Mouse (Mus musculus): ENCODE results near the gene Myb. TPM values are rescaled to one million over a fixed set of nuclear protein-coding genes. Genes with fewer than 3 reads are reported as not detected.

The Myb gene
- polyA plus RNA-seq, 1 experiment from 2014 or later: 2.0 TPM

DNA sequence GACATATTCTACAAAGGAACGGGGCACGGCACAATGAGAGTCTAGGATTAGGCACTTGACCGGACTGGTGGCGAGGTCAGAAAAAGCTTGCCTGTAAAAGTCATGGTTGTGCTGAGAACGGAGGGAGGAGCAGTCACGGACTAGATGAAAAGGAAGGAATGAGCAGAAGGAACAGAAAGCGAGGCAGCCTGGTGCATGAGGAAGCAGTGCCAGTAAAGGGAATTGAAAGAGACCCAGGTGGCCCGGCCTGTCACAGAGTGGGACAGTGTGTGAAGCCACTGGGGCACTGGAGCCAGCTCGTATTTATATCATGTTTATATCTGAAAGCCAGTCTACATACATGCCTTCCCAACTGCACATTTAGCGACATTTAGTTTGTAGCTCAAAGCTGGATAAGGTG lies 31.7 kb upstream of the Myb start:
- DNase-seq (ENCODE audit: low spot score): no peak
- Histone ChIP-seq H3K4me2 (replicated peaks; ENCODE audit: low read depth) (no peak overlapping the region), H3K9ac (ENCODE audit: low read length) (no peak overlapping the region), H3K36me3 (ENCODE audit: control insufficient read depth, insufficient read depth, low read length) (no peaks in the 10 kb centered on the region), H3K4me3 (ENCODE audit: low read depth, low read length) (no peak overlapping the region), H3K4me1 (replicated peaks; ENCODE audit: control insufficient read depth, insufficient read depth) (no peaks in the 10 kb centered on the region), H3K27ac (replicated peaks) (no peak overlapping the region), H3K9me3 (ENCODE audit: control insufficient read depth, low read length) (no peaks in the 10 kb centered on the region), H3K27me3 (ENCODE audit: control insufficient read depth, insufficient read depth, low read length) (no peaks in the 10 kb centered on the region)
- WGBS: 54% methylated on average over 10 of the region's 10 CpGs
- ATAC-seq (ENCODE audit: low FRiP score, low TSS enrichment): no peak
- TF ChIP-seq EP300 (optimal IDR thresholded peaks at IDR 0.05) (no peak), CTCF (IDR thresholded peaks at IDR 0.05; ENCODE audit: low read depth) (no peak)

DNA sequence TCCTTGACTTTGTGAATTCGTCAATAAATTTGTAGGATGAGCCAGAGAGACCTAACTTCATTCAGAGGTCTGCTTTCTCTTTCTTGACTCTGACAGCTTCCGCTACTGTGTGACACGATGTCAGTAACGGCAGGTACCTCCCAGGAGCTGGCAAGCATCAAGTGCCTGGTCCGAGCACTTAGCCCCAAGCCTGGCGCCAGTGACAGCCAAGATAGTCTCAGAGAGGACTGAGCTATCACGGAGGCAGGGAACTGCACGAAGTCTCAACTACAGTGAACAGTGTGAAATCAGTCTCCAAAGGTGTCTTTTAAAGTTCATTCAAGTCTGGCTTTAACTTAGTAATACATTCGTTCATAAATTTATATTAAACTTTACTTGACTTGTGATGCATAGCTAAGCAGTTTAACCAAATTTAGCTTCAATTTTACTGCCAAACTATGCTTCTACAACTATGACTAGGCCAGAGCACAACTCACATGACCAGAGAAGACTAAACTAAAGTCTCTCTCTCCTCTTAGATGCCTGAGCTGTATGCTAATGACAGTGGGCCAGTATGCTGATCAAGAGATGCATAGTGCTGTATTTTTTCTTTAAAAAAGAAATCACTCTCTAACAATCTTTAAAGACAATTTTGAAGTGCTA lies 29.1 kb upstream of the Myb start:
- no peak overlapping the region for H3K27ac ChIP-seq (replicated peaks)
- H3K9ac ChIP-seq (ENCODE audit: low read length): no peak overlapping the region
- H3K4me3 ChIP-seq (ENCODE audit: low read depth, low read length): no peak overlapping the region
- no peak overlapping the region for H3K4me2 ChIP-seq (replicated peaks; ENCODE audit: low read depth)
- H3K36me3 ChIP-seq (ENCODE audit: control insufficient read depth, insufficient read depth, low read length): no peaks in the 10 kb centered on the region
- no peak for ATAC-seq (ENCODE audit: low FRiP score, low TSS enrichment)
- H3K27me3 ChIP-seq (ENCODE audit: control insufficient read depth, insufficient read depth, low read length): no peaks in the 10 kb centered on the region
- no peaks in the 10 kb centered on the region for H3K4me1 ChIP-seq (replicated peaks; ENCODE audit: control insufficient read depth, insufficient read depth)
- no peaks in the 10 kb centered on the region for H3K9me3 ChIP-seq (ENCODE audit: control insufficient read depth, low read length)
- no peak for DNase-seq (ENCODE audit: low spot score)
- no peak for TF ChIP-seq EP300 (optimal IDR thresholded peaks at IDR 0.05)
- no peak for TF ChIP-seq CTCF (IDR thresholded peaks at IDR 0.05; ENCODE audit: low read depth)
- WGBS: 79% methylated on average over 9 of the region's 9 CpGs

DNA sequence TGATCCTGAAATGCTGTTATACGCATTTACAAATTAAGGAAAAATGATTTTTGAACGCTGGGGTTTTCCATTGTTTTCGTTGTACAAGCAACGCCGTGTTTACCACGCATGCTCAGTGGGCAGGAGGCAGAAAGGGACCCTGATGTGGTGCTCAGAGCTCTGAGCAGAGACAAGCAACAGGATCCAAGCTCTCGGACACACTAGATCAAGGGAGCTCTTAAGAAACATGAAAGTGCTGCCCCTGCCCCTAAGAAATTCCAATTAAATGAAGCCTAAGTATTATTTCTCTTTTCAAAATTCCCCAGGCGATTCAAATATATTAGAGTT lies 28.5 kb upstream of the Myb start:
- no peaks in the 10 kb centered on the region for H3K27me3 ChIP-seq (ENCODE audit: control insufficient read depth, insufficient read depth, low read length)
- 23% methylated on average over 8 of the region's 8 CpGs for WGBS
- no peak for ATAC-seq (ENCODE audit: low FRiP score, low TSS enrichment)
- H3K36me3 ChIP-seq (ENCODE audit: control insufficient read depth, insufficient read depth, low read length): no peaks in the 10 kb centered on the region
- H3K4me1 ChIP-seq (replicated peaks; ENCODE audit: control insufficient read depth, insufficient read depth): no peaks in the 10 kb centered on the region
- no peak for DNase-seq (ENCODE audit: low spot score)
- peak overlapping the region; percentile 34; the same call in 1 of the 2 replicates for H3K4me3 ChIP-seq (ENCODE audit: low read depth, low read length)
- no peak overlapping the region for H3K27ac ChIP-seq (replicated peaks)
- no peak overlapping the region for H3K9ac ChIP-seq (ENCODE audit: low read length)
- TF ChIP-seq EP300 (optimal IDR thresholded peaks at IDR 0.05) (no peak), CTCF (IDR thresholded peaks at IDR 0.05; ENCODE audit: low read depth) (no peak)
- peak overlapping the region; percentile 53; the same call in 1 of the 2 replicates for H3K4me2 ChIP-seq (replicated peaks; ENCODE audit: low read depth)
- no peaks in the 10 kb centered on the region for H3K9me3 ChIP-seq (ENCODE audit: control insufficient read depth, low read length)

DNA sequence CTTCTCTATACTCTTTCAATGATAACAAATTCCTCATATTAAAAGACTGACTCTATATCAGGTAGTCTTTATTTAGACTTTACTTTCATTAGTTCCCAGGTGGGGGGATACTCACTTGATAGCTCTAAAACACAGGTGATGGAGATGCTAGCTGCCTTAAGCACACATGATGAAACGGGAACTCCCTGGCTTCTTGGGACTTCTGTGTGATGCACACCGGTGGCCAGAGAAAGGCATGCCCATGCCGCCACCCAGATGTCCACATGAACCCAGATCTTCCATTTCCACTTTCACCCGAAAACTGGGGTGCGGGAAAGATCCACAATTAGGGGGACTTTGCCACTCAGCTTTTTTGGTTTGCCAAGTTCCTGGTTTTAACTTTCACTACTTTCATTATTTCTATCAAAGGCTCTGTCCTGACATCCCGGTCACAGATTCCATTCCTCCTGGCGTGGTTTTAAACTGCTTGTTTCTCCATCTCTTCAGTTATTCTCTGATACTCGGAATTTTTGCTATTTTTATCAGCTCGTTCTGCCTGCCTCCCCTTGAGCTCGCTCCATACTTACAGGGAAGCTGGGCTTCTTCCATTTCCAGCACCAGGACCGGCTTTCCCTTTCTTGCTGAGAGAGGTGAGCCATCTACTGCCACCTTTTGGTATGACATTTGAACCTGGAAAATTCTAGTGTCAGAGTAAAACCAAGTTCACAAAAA lies 27.9 kb upstream of the Myb start:
- 26% methylated on average over 11 of the region's 11 CpGs for WGBS
- H3K27ac ChIP-seq (replicated peaks): no peak overlapping the region
- no peaks in the 10 kb centered on the region for H3K4me1 ChIP-seq (replicated peaks; ENCODE audit: control insufficient read depth, insufficient read depth)
- peak overlapping the region; percentile 53 for H3K4me2 ChIP-seq (replicated peaks; ENCODE audit: low read depth)
- peak; percentile 59 for DNase-seq (ENCODE audit: low spot score)
- ATAC-seq (ENCODE audit: low FRiP score, low TSS enrichment): 0 out of 2 replicates have a peak, but pooled peaks have one; percentile 60
- peak overlapping the region; percentile 34 for H3K4me3 ChIP-seq (ENCODE audit: low read depth, low read length)
- no peaks in the 10 kb centered on the region for H3K9me3 ChIP-seq (ENCODE audit: control insufficient read depth, low read length)
- peak overlapping the region; percentile 31; the same call in 1 of the 2 replicates for H3K9ac ChIP-seq (ENCODE audit: low read length)
- peak; percentile 90 for TF ChIP-seq CTCF (IDR thresholded peaks at IDR 0.05; ENCODE audit: low read depth)
- no peak for TF ChIP-seq EP300 (optimal IDR thresholded peaks at IDR 0.05)
- no peaks in the 10 kb centered on the region for H3K27me3 ChIP-seq (ENCODE audit: control insufficient read depth, insufficient read depth, low read length)
- no peaks in the 10 kb centered on the region for H3K36me3 ChIP-seq (ENCODE audit: control insufficient read depth, insufficient read depth, low read length)

DNA sequence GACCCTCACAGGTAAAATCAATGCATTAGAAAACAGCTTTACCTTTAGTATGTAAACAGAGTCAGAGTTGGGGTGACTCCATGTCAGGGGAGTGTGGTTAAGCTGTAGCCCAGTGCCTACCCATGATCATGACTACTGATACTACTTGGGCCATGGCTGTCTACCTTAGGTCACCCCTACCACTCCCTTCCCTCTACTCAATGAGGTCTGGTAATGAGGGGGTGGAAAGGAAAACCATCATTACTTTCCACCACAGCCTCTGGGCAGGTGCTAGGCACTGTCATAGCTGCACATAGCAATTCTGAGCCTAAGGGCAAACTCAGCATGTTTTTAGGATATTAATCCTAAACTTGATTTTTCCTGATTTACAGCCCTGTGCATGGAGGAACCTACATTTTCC lies 27.1 kb upstream of the Myb start:
- no peaks in the 10 kb centered on the region for H3K4me1 ChIP-seq (replicated peaks; ENCODE audit: control insufficient read depth, insufficient read depth)
- no peak overlapping the region for H3K27ac ChIP-seq (replicated peaks)
- DNase-seq (ENCODE audit: low spot score) (no peak), ATAC-seq (ENCODE audit: low FRiP score, low TSS enrichment) (no peak)
- no peaks in the 10 kb centered on the region for H3K9me3 ChIP-seq (ENCODE audit: control insufficient read depth, low read length)
- no peak overlapping the region for H3K4me2 ChIP-seq (replicated peaks; ENCODE audit: low read depth)
- no peaks in the 10 kb centered on the region for H3K27me3 ChIP-seq (ENCODE audit: control insufficient read depth, insufficient read depth, low read length)
- TF ChIP-seq EP300 (optimal IDR thresholded peaks at IDR 0.05) (no peak), CTCF (IDR thresholded peaks at IDR 0.05; ENCODE audit: low read depth) (no peak)
- no peak overlapping the region for H3K9ac ChIP-seq (ENCODE audit: low read length)
- no peak overlapping the region for H3K4me3 ChIP-seq (ENCODE audit: low read depth, low read length)
- no peaks in the 10 kb centered on the region for H3K36me3 ChIP-seq (ENCODE audit: control insufficient read depth, insufficient read depth, low read length)

DNA sequence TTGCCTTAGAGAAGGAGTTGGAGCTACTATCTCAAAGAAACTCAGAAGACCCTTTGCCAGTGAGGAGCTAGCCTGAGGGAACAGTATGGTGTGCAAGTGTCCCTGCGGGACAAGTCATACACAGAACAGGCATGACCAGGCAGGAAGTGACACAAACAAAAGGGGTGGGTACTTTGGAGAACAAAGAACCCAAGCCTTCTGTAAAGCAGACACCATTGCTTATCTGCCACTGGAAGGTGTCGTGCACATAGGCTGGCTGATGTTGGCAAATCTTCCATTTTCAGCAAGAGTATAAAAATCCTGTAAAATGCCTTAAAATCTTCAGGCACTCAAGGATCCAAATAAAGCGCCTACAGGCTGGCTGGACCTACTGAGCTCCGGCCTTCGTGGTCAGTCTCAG lies 25.9 kb upstream of the Myb start:
- TF ChIP-seq CTCF (IDR thresholded peaks at IDR 0.05; ENCODE audit: low read depth): no peak
- no peak for TF ChIP-seq EP300 (optimal IDR thresholded peaks at IDR 0.05)
- Histone ChIP-seq H3K4me3 (ENCODE audit: low read depth, low read length) (no peak overlapping the region), H3K9ac (ENCODE audit: low read length) (no peak overlapping the region), H3K27ac (replicated peaks) (no peak overlapping the region), H3K4me2 (replicated peaks; ENCODE audit: low read depth) (no peak overlapping the region), H3K4me1 (replicated peaks; ENCODE audit: control insufficient read depth, insufficient read depth) (no peaks in the 10 kb centered on the region), H3K27me3 (ENCODE audit: control insufficient read depth, insufficient read depth, low read length) (no peaks in the 10 kb centered on the region), H3K36me3 (ENCODE audit: control insufficient read depth, insufficient read depth, low read length) (no peaks in the 10 kb centered on the region), H3K9me3 (ENCODE audit: control insufficient read depth, low read length) (no peaks in the 10 kb centered on the region)
- ATAC-seq (ENCODE audit: low FRiP score, low TSS enrichment) (no peak), DNase-seq (ENCODE audit: low spot score) (no peak)
- WGBS: 71% methylated on average over 5 of the region's 5 CpGs
